ENCODE assay signal across 9 mouse cellular contexts in the genomic region with DNA sequence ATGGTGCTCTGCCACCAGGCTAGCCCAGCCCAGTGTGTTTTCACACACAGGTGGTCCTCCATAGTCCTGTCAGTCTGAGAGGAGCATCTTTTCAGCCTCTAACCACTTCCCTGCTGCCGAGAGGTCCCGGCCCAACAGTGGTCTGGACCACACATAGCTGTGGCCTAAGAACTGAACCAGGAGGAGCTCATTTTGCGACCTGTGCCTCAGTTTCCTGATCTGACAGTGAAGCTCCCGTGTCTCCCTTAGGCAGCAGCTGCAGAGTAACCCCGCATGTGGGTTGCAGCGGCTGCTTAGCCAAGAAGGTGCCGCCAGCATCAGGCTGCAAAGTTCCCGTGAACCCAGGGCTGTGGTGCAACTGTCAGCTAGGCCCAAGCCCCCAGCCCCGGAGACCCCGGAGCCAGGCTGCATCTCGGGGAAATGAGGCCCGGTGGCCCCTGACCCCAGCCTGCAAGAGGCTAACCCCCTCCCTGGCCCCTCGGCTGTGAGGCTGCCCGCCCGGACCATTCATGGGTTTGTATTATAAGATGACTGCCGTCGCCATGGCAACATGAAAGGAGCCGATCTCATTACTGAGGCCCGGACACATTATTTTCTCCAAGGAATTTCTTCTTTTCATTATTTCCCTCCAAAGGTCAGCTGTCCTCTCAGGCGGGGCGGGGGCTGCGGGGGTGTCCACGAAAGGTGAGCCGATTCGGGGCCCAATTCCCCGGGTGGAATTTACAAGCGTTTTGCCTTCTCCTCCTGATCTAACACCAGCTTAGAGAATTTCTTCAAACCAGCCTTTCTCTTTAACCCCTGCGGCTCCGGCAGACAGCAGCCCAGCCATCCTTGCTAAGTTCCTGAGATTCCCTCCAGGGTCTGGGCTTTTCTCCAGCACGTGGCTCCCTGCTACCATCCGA.
A peak's percentile ranks its signal among the peaks of the same experiment; 100 is the strongest.
DNase-seq lines count a peak whose midpoint lies in the region; ATAC-seq and TF ChIP-seq lines count a peak whose summit lies in the region.
"Had no signal": no experiment of that assay in that cellular context is flagged by ENCODE, and none has a peak within 500 bp of the region (broad histone marks: within the 10 kb centered on the region; RNA-seq: fewer than 3 reads in every experiment).

No protein-coding gene starts in this region.

- H3K9ac ChIP-seq in embryonic facial prominence, embryonic 11.5 days (replicated peaks; ENCODE audit: low read length) = peak overlapping the region; percentile 45
- H3K9ac ChIP-seq in hindbrain, embryonic 15.5 days = peak overlapping the region; percentile 10; the same call in 1 of the 2 replicates
- H3K9ac ChIP-seq in limb, embryonic 15.5 days = 0 out of 2 replicates have a peak overlapping the region, but pooled peaks have one; percentile 7
- H3K9ac ChIP-seq: liver, embryonic 13.5 days had no signal

- TF ChIP-seq CTCF in thymus, adult 2 months (IDR thresholded peaks at IDR 0.05; ENCODE audit: borderline replicate concordance, control insufficient read depth, extremely low read depth, insufficient read depth, low read length, poor library complexity) = no peak

- H3K27ac ChIP-seq in embryonic facial prominence, embryonic 11.5 days (replicated peaks; ENCODE audit: low read depth, low read length) = peak overlapping the region; percentile 63
- peak overlapping the region; percentile 84 for H3K27ac ChIP-seq in hindbrain, embryonic 15.5 days (replicated peaks)
- peak overlapping the region; percentile 35; the same call in 1 of the 2 replicates for H3K27ac ChIP-seq in limb, embryonic 15.5 days
- H3K27ac ChIP-seq in thymus, adult 2 months (ENCODE audit: control insufficient read depth, insufficient read depth, low read length) = no peak overlapping the region
- H3K27ac ChIP-seq: liver, embryonic 13.5 days had no signal

- peaks cover 21% of the 10 kb centered on the region for H3K4me1 ChIP-seq in embryonic facial prominence, embryonic 11.5 days (ENCODE audit: control insufficient read depth, insufficient read depth, low read length)
- peaks cover 66% of the 10 kb centered on the region for H3K4me1 ChIP-seq in hindbrain, embryonic 15.5 days (replicated peaks)
- H3K4me1 ChIP-seq in limb, embryonic 15.5 days = peaks cover 47% of the 10 kb centered on the region
- peaks cover 10% of the 10 kb centered on the region for H3K4me1 ChIP-seq in thymus, adult 2 months (replicated peaks; ENCODE audit: control insufficient read depth, insufficient read depth, low read length)

- no peak for TF ChIP-seq POLR2A in thymus, adult 2 months (IDR thresholded peaks at IDR 0.05; ENCODE audit: control insufficient read depth, extremely low read depth, insufficient read depth, low read length, poor library complexity)

- 2% methylated on average over 31 of the region's 31 CpGs for WGBS in embryonic facial prominence, embryonic 11.5 days
- WGBS in hindbrain, embryonic 15.5 days = 2% methylated on average over 31 of the region's 31 CpGs
- 4% methylated on average over 31 of the region's 31 CpGs for WGBS in limb, embryonic 15.5 days
- WGBS in thymus, adult 2 months = 26% methylated on average over 31 of the region's 31 CpGs

- peak; percentile 50 for ATAC-seq in embryonic facial prominence, embryonic 11.5 days (replicated peaks; ENCODE audit: insufficient number of reproducible peaks, low FRiP score, low TSS enrichment, low read depth)
- ATAC-seq in hindbrain, embryonic 15.5 days (ENCODE audit: low FRiP score, low read depth) = peak; percentile 77
- peak; percentile 3; the same call in 1 of the 2 replicates for ATAC-seq in limb, embryonic 15.5 days (ENCODE audit: insufficient number of reproducible peaks, low FRiP score, low TSS enrichment, low read depth)

- H3K4me2 ChIP-seq in embryonic facial prominence, embryonic 11.5 days (ENCODE audit: low read depth, low read length) = peak overlapping the region; percentile 53
- peak overlapping the region; percentile 55 for H3K4me2 ChIP-seq in hindbrain, embryonic 15.5 days
- peak overlapping the region; percentile 59 for H3K4me2 ChIP-seq in limb, embryonic 15.5 days
- H3K4me2 ChIP-seq: liver, embryonic 13.5 days had no signal

- DNase-seq in kidney, postnatal 4 days = peak; percentile 48 to 68
- DNase-seq in kidney, adult 11 months = no peak
- DNase-seq in embryonic facial prominence, embryonic 11.5 days (ENCODE audit: low spot score) = peak; percentile 93
- DNase-seq in right cerebral cortex, postnatal 4 days = peak; percentile 68
- DNase-seq in spleen, postnatal 10 days (ENCODE audit: low spot score in 2 of 2) = no peak
- no peak for DNase-seq in thymus, adult 2 months
- DNase-seq: liver, embryonic 13.5 days had no signal

- no peaks in the 10 kb centered on the region for H3K27me3 ChIP-seq in embryonic facial prominence, embryonic 11.5 days (ENCODE audit: control insufficient read depth, insufficient read depth, low read length)
- H3K27me3 ChIP-seq in hindbrain, embryonic 15.5 days = no peaks in the 10 kb centered on the region
- no peaks in the 10 kb centered on the region for H3K27me3 ChIP-seq in limb, embryonic 15.5 days
- H3K27me3 ChIP-seq in thymus, adult 2 months (ENCODE audit: control insufficient read depth, insufficient read depth, low read length) = peaks cover 7% of the 10 kb centered on the region; the same call in 1 of the 2 replicates

- H3K4me3 ChIP-seq in embryonic facial prominence, embryonic 11.5 days (ENCODE audit: low read depth, low read length) = peak overlapping the region; percentile 14
- H3K4me3 ChIP-seq in hindbrain, embryonic 15.5 days = peak overlapping the region; percentile 29
- H3K4me3 ChIP-seq in limb, embryonic 15.5 days = peak overlapping the region; percentile 28
- no peak overlapping the region for H3K4me3 ChIP-seq in thymus, adult 2 months (ENCODE audit: control insufficient read depth, insufficient read depth, low read length)
- H3K4me3 ChIP-seq: liver, embryonic 13.5 days had no signal

- H3K36me3 ChIP-seq in embryonic facial prominence, embryonic 11.5 days (replicated peaks; ENCODE audit: control insufficient read depth, insufficient read depth, low read depth, low read length) = no peaks in the 10 kb centered on the region
- no peaks in the 10 kb centered on the region for H3K36me3 ChIP-seq in hindbrain, embryonic 15.5 days
- no peaks in the 10 kb centered on the region for H3K36me3 ChIP-seq in limb, embryonic 15.5 days
- H3K36me3 ChIP-seq in thymus, adult 2 months (ENCODE audit: control insufficient read depth, insufficient read depth, low read length) = no peaks in the 10 kb centered on the region
- H3K36me3 ChIP-seq: liver, embryonic 13.5 days had no signal

- H3K9me3 ChIP-seq in embryonic facial prominence, embryonic 11.5 days (replicated peaks; ENCODE audit: control insufficient read depth, low read length) = no peaks in the 10 kb centered on the region
- no peaks in the 10 kb centered on the region for H3K9me3 ChIP-seq in hindbrain, embryonic 15.5 days
- H3K9me3 ChIP-seq in limb, embryonic 15.5 days = no peaks in the 10 kb centered on the region
- H3K9me3 ChIP-seq: liver, embryonic 13.5 days had no signal

Comparison
In these comparisons a context has a peak if more than half of its experiments do, and no peak if none do; other contexts are left out.
1. DNase-seq: peak in kidney, postnatal 4 days (2 of 2), embryonic facial prominence, embryonic 11.5 days (single experiment) and right cerebral cortex, postnatal 4 days (single experiment); none in kidney, adult 11 months (single experiment), spleen, postnatal 10 days (0 of 2) and thymus, adult 2 months (single experiment).
2. ATAC-seq: peak in every context shown above with its lines; median percentile 77 in hindbrain, embryonic 15.5 days; 50 in embryonic facial prominence, embryonic 11.5 days; 3 in limb, embryonic 15.5 days.
3. Peak in every context shown above with its lines, with median percentiles within 50 percentile points of each other: H3K4me2 ChIP-seq and H3K9ac ChIP-seq.